Mouse (Mus musculus) small intestine, adult 2 months (tissue): Measurements from ENCODE around the gene Lpp.

Experiments
- CTCF ChIP-seq: fragments of 200-500 bp; IDR thresholded peaks from 2 replicates; pipeline ENCODE4 v1.5.1; 2012; ENCODE audit warnings: low read depth, mild to moderate bottlenecking, control low read depth, inconsistent platforms, low read length, moderate library complexity, mixed read lengths; ENCODE audit not compliant: insufficient replicate concordance, insufficient read length; ENCODE audit errors: extremely low read depth
- POLR2A ChIP-seq: fragments of 200-500 bp; IDR thresholded peaks from 2 replicates; pipeline ENCODE4 v1.6.1; 2012; ENCODE audit warnings: low read depth, mild to moderate bottlenecking, control low read depth, inconsistent platforms, low read length, moderate library complexity

DNA sequence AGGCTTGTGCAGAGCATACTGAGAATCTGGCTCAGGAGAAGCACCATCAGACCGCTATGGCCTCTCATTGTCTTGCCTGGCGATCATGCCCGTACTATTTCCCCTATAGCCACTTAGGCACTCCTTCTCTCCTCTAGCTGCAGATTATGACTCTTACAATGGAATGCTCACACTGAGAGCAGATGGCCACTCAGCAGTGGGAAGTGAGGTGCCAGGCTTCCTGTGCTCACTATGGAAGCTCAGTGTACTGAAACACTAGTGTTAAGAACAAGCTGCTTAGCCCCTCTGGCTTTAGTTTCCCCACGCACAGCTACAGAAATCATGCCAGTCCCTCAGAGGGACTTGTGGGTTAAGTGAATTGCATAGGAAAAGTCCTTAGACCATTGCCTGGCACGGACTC is 2.7 kb upstream of the Lpp start:
- TF ChIP-seq CTCF (no peak), POLR2A (no peak)
